ENCODE assay signal across 8 mouse cellular contexts in genomic region chr14:121731688-121732168, GRCm38 (mm10).
DNase-seq lines count a peak whose midpoint lies in the region; ATAC-seq lines count a peak whose summit lies in the region.

No protein-coding gene starts in this region.

- no peaks in the 10 kb centered on the region for H3K27me3 ChIP-seq in heart, embryonic 11.5 days (ENCODE audit: control insufficient read depth, insufficient read depth, low read length)
- H3K27me3 ChIP-seq in hindbrain, embryonic 15.5 days = no peaks in the 10 kb centered on the region

- no peak overlapping the region for H3K27ac ChIP-seq in heart, embryonic 11.5 days (ENCODE audit: low read depth, low read length)
- H3K27ac ChIP-seq in hindbrain, embryonic 15.5 days (replicated peaks) = no peak overlapping the region

- no peak for DNase-seq in heart, postnatal 10 days
- peak; percentile 46 for DNase-seq in c-Kit-positive CD71-negative TER-119-negative erythroid progenitor cells, embryonic 14.5 days (ENCODE audit: low read depth)
- DNase-seq in mesoderm, embryonic 11.5 days (ENCODE audit: low read depth, low spot score) = peak; percentile 63
- peak; percentile 93 for DNase-seq in thymus, postnatal 0 days (ENCODE audit: low spot score)
- DNase-seq in MN1 (ENCODE audit: low spot score) = no peak
- DNase-seq in right cerebral cortex, postnatal 4 days = no peak

- no peaks in the 10 kb centered on the region for H3K4me1 ChIP-seq in heart, embryonic 11.5 days (ENCODE audit: control insufficient read depth, insufficient read depth, low read length)
- peaks cover 12% of the 10 kb centered on the region for H3K4me1 ChIP-seq in hindbrain, embryonic 15.5 days (replicated peaks)

- peak; percentile 87 for ATAC-seq in heart, embryonic 11.5 days (replicated peaks; ENCODE audit: insufficient number of reproducible peaks, low FRiP score, low TSS enrichment)
- peak; percentile 40; the same call in 1 of the 2 replicates for ATAC-seq in hindbrain, embryonic 15.5 days (ENCODE audit: low FRiP score, low read depth)

- H3K4me3 ChIP-seq in heart, embryonic 11.5 days (ENCODE audit: low read depth, low read length) = no peak overlapping the region
- no peak overlapping the region for H3K4me3 ChIP-seq in hindbrain, embryonic 15.5 days

- H3K9me3 ChIP-seq in heart, embryonic 11.5 days (replicated peaks; ENCODE audit: control insufficient read depth, low read length) = no peaks in the 10 kb centered on the region
- no peaks in the 10 kb centered on the region for H3K9me3 ChIP-seq in hindbrain, embryonic 15.5 days

- intact Hi-C loops in heart, postnatal 10 days (cut with DNase I) = no loop called here

- H3K36me3 ChIP-seq in heart, embryonic 11.5 days (ENCODE audit: control insufficient read depth, insufficient read depth, low read length) = no peaks in the 10 kb centered on the region
- no peaks in the 10 kb centered on the region for H3K36me3 ChIP-seq in hindbrain, embryonic 15.5 days

- 19% methylated on average over 6 of the region's 6 CpGs for WGBS in heart, embryonic 11.5 days (ENCODE audit: insufficient replicate concordance)
- 35% methylated on average over 6 of the region's 6 CpGs for WGBS in hindbrain, embryonic 15.5 days

- H3K9ac ChIP-seq in heart, embryonic 11.5 days (ENCODE audit: low read depth, low read length) = no peak overlapping the region
- H3K9ac ChIP-seq in hindbrain, embryonic 15.5 days = no peak overlapping the region

- H3K4me2 ChIP-seq in heart, embryonic 11.5 days = peak overlapping the region; percentile 35; the same call in 1 of the 2 replicates
- H3K4me2 ChIP-seq in hindbrain, embryonic 15.5 days = 0 out of 2 replicates have a peak overlapping the region, but pooled peaks have one; percentile 4

Comparison
In these comparisons a context has a peak if more than half of its experiments do, and no peak if none do; other contexts are left out.
1. DNase-seq: peak in c-Kit-positive CD71-negative TER-119-negative erythroid progenitor cells, embryonic 14.5 days (single experiment), mesoderm, embryonic 11.5 days (single experiment) and thymus, postnatal 0 days (single experiment); none in heart, postnatal 10 days (0 of 2), MN1 (single experiment) and right cerebral cortex, postnatal 4 days (single experiment).